Mouse (Mus musculus) embryo, embryonic 10 days (tissue): ENCODE data around the gene Gm10197.
A peak's percentile ranks its signal among the peaks of the same experiment; 100 is the strongest.

Source experiments
- DNase-seq: peaks from one replicate; pipeline ENCODE4 v3.0.0-alpha.2; 2015; ENCODE audit warnings: low spot score

Gm10197 gene

DNA sequence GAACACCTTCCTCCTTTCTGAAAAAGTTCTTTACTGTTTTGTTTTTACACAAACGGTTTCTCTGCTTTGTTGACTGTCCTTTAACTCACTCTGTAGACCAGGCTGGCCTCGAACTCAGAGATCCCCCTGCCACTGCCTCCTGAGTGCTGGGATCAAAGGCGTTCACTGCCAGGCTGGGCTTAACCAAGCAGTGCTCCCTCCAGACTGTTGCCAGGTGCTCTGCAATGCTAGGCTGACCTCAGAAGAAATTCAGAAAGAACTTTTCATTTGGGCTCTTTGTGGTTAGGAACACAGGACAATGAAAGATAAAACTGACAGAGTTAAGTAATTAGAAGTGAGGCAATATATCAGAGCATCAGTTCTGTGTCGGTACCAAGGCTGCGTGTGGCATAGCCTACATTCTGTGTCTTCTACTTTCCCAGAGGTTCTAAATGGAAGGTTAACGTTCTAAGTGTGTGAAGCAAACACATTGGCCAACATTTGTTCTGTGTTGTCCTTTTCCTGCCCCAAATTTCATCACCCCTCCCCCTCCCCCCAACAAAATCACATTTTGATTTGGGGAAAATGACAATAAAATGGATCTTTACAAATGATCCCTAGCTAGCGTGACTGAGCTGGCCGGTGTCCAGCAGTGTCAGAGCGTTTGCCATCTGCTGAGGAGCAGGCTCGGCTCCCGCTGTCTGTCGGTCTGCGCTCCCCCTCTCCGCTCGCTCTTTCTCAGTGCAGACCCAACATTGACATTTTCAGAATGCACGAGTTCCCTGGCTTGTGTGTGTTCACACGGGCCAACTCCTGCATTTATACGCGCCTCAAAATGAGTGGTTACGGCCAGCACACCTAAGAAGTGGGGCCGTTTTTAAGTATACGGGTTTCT is 12.2 kb downstream of the Gm10197 start:
- no peak for DNase-seq

DNA sequence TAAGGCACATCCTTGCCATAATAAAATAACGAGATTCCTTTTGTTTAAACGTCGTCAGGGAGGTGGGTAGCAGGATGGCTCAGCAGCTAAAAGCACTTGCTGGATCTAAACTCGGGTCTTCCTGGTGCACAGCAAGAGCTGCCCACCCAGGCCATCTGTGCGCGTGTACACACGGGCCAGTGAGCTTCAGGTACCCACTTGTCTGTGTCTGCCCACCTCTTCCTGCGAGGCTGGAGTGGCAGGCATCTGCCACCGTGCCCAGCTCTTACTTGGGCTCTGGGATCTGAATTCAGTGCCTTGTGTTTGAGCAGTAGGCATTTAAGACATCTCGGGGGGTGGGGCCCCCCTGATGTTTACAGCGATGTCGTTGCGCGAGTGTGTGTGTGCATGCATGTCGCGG is 16.5 kb downstream of the Gm10197 start:
- no peak for DNase-seq

DNA sequence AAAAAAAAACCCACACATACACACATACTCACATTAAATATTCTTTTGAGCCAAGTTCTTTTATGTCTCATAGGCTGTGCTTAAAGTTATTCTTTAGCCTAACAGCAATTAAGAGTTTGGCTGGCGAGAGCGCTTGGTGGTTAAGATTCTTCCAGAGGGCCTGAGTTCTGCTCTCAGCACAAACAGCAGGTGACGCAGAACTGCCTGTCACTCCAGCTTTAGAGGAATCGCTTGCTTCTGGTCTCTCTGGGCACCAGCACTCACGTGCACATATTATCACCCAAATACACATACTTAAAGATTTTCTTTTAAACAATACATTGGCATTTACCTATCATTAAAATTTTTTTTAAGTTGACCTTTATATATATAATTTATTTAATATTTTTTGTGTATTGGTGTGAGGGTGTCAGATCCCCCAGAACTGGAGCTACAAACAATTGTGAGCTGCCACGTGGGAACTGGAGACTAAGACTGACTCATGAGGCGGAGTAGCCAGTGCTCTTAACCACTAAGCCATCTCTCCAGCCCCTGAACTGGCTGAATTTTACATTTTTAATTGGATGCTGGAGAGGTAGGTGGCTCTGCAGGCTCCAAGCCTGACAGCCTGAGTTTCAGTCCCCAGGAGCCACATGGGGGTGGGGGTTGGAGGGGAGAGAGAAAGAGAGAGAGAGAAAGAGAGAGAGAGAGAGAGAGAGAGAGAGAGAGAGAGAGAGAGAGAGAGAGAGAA is 17.1 kb downstream of the Gm10197 start:
- no peak for DNase-seq

DNA sequence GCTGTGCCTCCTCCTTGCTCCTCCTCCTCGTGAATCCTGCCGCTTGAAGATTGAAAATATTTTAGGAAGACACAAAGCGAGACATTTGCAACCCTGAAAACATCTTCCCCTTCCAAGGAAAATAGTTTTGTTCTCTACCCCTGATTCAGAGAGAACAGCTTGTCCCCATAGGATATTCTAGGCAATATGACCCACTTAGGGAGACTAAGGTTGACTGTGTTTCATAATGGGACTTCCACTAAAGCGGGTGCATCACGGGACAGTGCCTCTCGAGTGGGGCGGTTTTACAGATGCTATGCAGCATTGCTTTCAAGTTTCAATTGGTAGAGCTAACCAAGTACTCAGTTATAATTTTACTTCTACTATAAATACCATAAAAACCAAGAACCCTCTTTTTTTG is 17.7 kb downstream of the Gm10197 start:
- no peak for DNase-seq

DNA sequence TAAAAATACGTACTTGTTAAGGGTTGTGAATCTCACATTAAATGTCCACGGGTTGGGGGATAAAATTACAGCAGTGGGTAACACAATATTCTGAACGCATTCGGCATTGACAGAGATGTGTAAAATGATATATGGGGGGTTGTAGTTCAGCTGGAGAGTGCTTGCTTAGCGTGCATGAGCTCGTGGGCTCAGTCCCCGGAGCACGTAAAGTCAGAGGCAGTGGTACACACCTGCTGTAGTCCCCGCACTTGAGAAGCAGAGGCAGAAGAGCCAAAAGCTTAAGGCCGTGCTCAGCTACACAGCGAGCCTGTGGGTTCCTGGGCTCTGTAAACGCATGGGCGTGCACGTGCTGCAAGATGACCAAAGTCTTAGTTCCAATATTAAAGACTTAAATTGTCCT is 25.8 kb downstream of the Gm10197 start:
- no peak for DNase-seq

DNA sequence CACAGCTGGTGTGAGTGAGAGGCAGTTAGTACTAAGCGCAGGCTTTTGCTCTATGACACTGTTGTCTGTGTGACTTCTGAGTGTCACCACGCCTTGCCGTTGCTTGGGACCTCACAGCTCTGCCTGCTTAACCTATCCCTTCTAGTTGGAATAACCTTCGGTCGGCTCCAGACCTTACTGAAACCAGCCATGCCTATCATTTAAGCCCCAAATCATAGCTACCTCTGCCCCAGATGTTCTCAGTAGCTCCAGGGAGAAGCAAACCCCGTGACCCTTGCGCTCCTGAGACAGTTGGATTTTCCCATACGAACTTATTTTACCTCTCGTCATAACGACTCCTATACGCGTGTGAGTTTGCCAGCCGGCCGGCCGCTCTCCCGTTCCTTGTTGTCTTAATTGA is 27.5 kb downstream of the Gm10197 start:
- DNase-seq = no peak

DNA sequence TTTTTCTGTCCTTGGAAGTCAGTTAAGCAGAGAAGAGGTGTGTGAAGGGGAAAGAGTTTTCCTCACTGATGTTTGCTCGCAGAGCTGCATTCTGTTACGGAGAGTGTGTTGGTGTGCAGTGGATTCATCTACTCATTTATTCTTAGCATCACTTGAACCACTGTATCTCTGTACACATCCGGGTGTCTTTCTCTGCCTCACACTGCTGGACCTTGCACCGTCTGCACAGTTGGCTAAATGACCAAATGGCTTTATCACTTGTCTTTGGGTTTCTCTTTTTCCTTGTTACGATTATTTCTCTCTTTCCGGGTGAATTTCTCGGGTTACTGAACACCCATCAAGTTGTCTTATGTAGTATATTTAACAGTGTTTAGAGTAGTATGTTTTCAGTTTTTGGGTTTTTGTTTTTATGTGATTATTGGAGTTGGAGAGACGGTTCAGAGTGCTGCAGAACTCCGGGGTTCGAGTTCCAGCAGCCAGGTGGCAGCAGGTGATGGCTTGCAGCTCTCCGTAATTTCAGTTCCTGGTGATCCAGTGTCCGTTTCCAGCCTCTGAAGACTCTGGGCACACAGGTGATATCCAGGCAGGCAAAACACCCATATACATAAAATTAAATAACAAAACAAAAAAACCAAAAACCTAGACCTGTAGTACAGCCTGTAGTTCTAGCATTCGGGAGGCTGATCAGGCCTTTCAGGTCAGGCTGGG is 28.2 kb downstream of the Gm10197 start:
- no peak for DNase-seq

DNA sequence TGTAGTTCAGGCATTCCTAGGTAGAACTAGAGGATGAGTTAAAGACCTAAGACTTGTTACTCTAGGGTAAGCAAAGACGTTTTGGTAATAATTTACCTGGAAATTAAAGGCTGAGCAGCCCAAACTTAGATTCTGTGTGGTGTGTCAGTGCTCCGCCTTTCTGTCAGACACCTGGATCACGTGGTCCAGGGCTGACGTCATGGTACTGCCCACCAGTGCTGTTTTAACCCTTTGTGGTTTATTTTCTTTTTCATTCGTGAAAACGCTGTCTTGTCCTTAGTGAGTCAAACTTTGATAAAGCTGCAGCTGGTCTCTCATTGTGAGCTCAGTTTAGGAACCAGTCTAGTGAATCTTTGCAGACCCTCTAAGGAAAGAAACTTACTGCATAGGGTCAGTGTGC is 31.1 kb downstream of the Gm10197 start:
- DNase-seq = no peak

DNA sequence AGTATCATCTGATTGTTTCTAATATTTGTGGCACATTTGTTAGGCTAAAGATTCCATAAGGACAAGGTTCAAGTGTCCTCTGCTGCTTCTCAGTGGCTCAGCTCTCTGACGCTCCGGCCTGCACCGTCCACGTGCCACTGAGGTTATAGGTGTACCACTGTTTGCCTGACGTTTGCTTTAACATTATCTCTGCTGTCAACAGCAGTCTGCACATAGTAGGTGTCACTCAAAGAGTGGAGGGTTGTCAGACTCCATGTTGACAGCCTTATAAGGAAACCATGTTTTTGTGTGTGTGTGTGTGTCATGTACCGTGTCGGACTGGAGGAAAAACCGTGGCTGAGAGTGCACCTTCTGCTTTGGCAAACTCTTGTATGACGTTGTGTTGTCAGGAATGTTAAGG is 36.3 kb downstream of the Gm10197 start:
- DNase-seq = no peak

DNA sequence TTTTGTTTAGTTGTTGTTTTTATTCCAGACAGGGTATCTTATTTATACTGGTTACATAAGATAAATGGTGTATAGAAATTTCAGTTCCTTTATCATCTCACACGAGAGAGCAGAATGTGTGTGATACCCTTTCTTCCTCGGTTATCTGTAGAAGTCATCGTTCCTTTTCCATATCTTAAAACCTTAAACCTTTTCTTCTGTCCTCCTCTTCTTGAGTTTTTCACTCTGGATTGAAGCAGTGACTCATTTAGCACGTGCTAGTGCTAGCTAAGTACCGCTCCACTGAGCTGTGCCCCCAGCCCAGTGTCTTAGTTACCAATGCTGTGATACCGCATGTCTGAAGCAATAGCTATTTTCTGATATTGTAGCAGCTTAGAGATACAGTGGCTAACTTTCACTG is 37.8 kb downstream of the Gm10197 start:
- no peak for DNase-seq

DNA sequence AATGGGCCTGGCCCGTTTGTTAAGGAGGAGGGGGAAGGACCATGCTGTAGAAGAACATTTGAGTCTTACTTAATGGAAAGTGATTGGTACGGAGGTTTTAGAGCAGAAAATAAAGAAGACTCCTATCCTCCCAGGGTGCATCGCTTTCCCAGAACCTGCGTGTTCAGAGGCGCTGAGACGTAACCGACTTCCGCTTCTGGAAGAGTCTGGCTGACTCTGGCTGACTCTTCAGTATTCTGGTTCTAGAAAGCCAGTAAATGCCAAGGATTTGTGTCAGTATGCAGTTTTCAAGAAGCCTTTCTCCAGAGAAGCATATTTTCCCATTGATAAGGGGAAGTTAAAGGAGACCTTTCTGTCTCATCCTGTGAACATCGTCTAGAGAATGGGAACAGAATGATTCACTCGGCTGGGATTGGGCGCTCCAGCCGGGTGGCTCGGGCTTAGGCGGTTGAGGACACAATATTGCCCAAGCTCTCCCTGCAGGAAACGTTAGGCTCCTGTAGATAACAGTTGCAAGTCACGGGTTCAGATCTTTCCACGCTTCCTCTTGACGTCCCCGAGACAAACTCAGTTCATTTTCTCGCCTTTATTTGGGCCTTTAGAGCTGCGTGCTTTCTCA is 39.6 kb downstream of the Gm10197 start:
- DNase-seq = no peak

DNA sequence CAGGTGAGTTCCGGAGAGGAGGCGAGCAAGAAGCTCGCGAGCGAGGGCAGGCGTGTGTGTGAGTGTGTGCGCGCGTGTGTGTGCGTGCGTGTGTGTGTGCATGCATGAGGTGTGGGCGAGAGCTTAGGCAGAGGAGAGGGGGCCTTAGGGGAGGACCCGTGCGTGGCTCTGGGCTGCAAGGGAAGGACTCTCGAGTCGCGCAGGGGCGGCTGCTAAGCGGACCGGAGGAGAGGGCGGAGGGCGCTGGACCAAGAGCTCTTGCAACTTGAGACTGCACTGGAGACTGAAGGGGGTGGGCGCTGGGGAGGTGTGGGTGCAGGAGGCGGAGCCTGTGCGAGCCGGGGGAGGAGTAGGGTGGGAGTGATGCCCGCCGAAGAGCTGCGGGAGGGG is 41.6 kb downstream of the Gm10197 start:
- peak; percentile 88 for DNase-seq

DNA sequence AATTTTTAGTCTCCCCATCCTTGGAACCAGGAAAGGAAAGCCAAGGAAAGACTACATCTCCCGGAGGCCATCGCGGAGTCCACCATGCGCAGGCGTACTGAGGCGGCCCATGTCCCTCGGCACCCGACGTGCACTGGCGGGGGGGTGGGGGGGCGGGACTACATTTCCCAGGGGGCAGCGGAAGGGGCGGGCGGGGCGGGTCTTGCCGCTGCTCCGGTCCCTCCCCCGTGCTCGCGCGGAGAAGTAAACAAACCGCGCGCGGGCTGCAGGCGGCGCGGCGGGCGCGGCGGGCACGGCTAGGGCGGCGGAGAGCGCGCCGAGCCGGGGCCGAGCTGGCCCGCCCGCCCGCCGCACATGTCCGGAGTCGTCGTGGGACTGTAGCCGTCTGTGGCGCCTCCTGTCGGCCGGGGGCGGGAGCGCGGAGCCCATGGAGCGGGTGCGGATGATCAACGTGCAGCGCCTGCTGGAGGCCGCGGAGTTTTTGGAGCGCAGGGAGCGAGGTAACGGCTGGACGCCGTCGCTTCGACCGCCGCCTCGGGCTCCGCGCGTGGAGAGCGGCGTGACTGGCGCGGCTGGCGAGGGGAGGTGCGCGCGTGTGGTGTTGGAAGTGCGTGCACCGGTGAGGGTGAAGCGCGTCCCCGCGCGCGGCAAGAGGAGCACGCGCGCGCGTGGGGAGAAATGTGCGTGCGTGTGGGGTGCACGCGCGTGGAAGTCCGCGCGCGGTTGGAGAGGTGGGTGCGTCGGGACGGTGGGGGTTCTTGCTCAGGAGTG is 42.2 kb downstream of the Gm10197 start:
- DNase-seq = peak; percentile 96

DNA sequence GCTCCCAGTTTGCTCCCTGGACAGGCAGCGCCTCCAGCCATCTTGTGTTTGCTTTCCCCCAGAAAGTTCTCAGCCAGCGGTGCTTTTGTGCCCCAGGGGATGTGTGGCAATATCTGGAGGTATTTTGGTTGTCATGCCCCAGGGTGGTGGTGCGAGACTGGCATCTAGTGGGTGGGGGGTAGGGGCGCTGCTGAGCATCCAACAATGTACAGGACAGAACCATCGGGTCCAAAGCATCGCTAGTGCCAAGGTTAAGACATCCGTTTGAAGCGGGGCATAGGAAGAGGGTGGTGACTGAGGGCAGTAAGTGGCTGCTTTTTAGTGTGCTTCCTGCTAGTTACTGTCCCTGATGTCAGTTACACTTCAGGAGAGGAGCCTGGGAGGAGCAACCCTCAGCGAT is 43.5 kb downstream of the Gm10197 start:
- DNase-seq = no peak

DNA sequence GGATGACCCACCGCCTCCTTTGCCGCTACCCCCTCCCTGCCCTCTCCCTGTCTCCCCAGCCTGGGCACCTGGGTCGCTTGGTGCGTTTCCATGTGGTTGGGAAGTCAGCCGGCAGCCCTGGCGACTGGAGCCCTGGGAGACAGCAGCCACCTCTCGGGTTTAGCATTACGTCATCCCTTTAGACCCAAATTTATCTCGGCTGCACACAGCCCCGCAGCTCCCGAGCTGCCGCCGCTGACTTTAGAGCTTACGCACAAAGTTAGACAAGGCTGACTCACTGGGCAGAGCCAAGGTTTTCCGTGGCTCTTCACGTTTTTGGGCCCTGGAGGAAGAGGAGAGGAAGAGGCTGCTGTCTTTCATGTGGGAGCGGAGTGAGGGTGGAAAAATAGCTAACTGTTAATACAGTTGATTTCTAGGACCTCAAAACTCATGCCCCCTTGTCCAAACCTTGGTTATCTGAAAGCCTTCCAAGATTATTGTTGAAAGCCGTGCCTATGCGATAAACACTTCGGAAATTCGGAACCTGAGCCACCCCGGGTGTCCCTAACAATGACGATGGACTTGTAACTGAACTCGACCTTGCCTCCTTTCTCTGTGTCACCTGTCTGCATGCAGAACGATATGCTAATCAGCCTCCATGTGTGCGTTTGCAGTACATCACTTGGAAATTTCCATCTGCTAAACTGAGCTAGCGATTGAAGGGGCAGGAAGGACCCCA is 45.8 kb downstream of the Gm10197 start:
- peak; percentile 72 for DNase-seq

DNA sequence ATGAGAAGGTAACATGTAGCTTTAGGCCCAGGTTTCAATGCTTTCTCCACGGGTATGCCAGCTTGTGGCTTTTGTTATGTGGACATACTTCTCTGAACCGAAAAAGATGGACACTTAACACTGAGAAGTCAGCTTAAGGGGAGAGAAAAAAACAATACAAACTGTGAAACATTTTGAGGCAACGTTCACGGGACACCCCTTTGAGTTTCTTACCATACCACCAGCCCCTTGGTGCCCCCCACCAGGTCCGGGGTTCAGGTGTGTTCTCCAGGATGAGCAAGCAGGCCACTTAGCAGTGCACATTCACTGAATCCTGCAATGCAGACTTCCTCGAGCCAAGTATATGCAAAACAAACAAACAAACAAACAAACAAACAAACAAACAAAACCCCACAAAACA is 46.7 kb downstream of the Gm10197 start:
- no peak for DNase-seq

DNA sequence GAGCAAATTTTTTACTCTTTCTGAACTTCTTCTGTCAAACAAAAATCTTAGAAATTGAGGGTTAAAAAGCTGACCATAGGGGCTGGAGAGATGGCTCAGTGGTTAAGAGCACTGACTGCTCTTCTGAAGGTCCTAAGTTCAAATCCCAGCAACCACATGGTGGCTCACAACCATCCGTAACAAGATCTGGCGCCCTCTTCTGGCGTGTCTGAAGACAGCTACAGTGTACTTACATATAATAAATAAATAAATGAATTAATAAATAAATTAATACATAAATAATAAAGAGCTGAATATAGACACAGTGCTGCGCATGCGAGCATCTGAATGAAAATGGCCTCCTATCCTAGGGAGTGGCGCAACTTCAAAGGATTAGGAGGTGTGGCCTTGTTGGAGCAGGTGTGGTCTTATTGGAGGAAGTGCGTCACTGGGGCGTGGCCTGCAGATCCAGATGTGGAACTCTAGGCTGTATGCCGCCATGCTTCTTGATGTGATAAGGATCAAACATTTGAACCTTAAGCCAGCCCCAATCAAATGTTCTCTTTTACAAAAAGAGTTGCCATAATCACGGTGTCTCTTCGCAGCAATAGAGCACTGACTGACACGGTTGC is 49.0 kb downstream of the Gm10197 start:
- DNase-seq = no peak
